ENCODE assay signal across 10 mouse cellular contexts in the genomic region with DNA sequence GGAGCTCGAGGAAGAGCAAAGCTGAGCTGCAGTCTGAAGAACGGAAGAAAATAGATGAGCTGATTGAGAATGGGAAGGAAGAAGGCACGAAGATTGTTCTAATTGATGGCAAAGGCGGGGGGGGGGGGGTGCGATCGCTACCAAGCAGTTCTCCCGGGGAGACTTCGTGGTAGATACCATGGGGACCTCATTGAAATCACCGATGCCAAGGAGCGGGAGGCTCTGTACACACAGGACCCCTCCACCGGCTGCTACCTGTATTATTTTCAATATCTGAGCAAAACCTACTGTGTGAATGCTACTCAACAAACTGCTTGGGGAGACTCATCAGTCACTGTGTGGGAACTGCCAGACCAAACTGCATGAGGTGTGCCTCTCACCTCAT. TPM values are rescaled to one million over a fixed set of nuclear protein-coding genes. Genes with fewer than 3 reads are reported as not detected.
DNase-seq lines count a peak whose midpoint lies in the region; ATAC-seq and TF ChIP-seq lines count a peak whose summit lies in the region.
"Had no signal": no experiment of that assay in that cellular context is flagged by ENCODE, and none has a peak within 500 bp of the region (broad histone marks: within the 10 kb centered on the region; RNA-seq: fewer than 3 reads in every experiment).

No protein-coding gene starts in this region.

- 0 out of 2 replicates have a peak, but pooled peaks cover 13% of the 10 kb centered on the region for H3K4me1 ChIP-seq in heart, postnatal 0 days (ENCODE audit: control insufficient read depth, insufficient read depth)
- no peaks in the 10 kb centered on the region; the same call in 1 of the 2 replicates for H3K4me1 ChIP-seq in heart, adult 2 months (ENCODE audit: control insufficient read depth, insufficient read depth, low read length)
- peaks cover 12% of the 10 kb centered on the region for H3K4me1 ChIP-seq in embryonic facial prominence, embryonic 15.5 days
- peaks cover 5% of the 10 kb centered on the region; the same call in 1 of the 2 replicates for H3K4me1 ChIP-seq in hindbrain, embryonic 12.5 days
- H3K4me1 ChIP-seq in midbrain, embryonic 13.5 days (replicated peaks), result peaks cover 12% of the 10 kb centered on the region

- H3K27me3 ChIP-seq in heart, postnatal 0 days (ENCODE audit: control insufficient read depth, insufficient read depth, low read length), result no peaks in the 10 kb centered on the region
- H3K27me3 ChIP-seq in heart, adult 2 months (ENCODE audit: control insufficient read depth, insufficient read depth, low read length), result no peaks in the 10 kb centered on the region
- H3K27me3 ChIP-seq in embryonic facial prominence, embryonic 15.5 days, result no peaks in the 10 kb centered on the region
- no peaks in the 10 kb centered on the region for H3K27me3 ChIP-seq in hindbrain, embryonic 12.5 days
- H3K27me3 ChIP-seq in midbrain, embryonic 13.5 days, result peaks cover 6% of the 10 kb centered on the region; the same call in 1 of the 2 replicates
- H3K27me3 ChIP-seq: CH12.LX had no signal

- H3K4me2 ChIP-seq in heart, postnatal 0 days (ENCODE audit: low read depth, low read length), result peak overlapping the region; percentile 46
- H3K4me2 ChIP-seq in embryonic facial prominence, embryonic 15.5 days (replicated peaks), result peak overlapping the region; percentile 48
- peak overlapping the region; percentile 50 for H3K4me2 ChIP-seq in hindbrain, embryonic 12.5 days (replicated peaks)
- peak overlapping the region; percentile 55 for H3K4me2 ChIP-seq in midbrain, embryonic 13.5 days (replicated peaks)

- intact Hi-C loops in heart, adult 2 months (cut with DNase I), result loop anchor here (5.0 kb wide), 1 partner anchor 261 kb away; no protein-coding TSS in a partner anchor

- DNase-seq in heart, postnatal 0 days (ENCODE audit: low spot score), result no peak
- DNase-seq in heart, adult 2 months, result no peak
- no peak for DNase-seq in right cerebral cortex, postnatal 14 days
- DNase-seq in layer of hippocampus, adult 9-10 months (ENCODE audit: low spot score), result no peak
- DNase-seq in frontal cortex, postnatal 10 days (ENCODE audit: low spot score in 2 of 2), result no peak
- DNase-seq: thymus, postnatal 25 days had no signal

- 0 out of 2 replicates have a peak overlapping the region, but pooled peaks have one; percentile 32 for H3K9ac ChIP-seq in heart, postnatal 0 days (replicated peaks; ENCODE audit: low read depth, low read length)
- no peak overlapping the region for H3K9ac ChIP-seq in heart, adult 2 months (ENCODE audit: low read depth, low read length)
- H3K9ac ChIP-seq in embryonic facial prominence, embryonic 15.5 days, result no peak overlapping the region
- no peak overlapping the region for H3K9ac ChIP-seq in hindbrain, embryonic 12.5 days
- H3K9ac ChIP-seq in midbrain, embryonic 13.5 days (replicated peaks), result 0 out of 2 replicates have a peak overlapping the region, but pooled peaks have one; percentile 42

- peak overlapping the region; percentile 21; the same call in 1 of the 2 replicates for H3K4me3 ChIP-seq in heart, postnatal 0 days (ENCODE audit: low read depth, low read length)
- H3K4me3 ChIP-seq in heart, adult 2 months, result no peak overlapping the region
- H3K4me3 ChIP-seq in embryonic facial prominence, embryonic 15.5 days (replicated peaks), result peak overlapping the region; percentile 27
- H3K4me3 ChIP-seq in hindbrain, embryonic 12.5 days, result no peak overlapping the region
- 0 out of 2 replicates have a peak overlapping the region, but pooled peaks have one; percentile 31 for H3K4me3 ChIP-seq in midbrain, embryonic 13.5 days (replicated peaks)

- WGBS in heart, postnatal 0 days, result 78% methylated on average over 9 of the region's 11 CpGs
- WGBS in heart, adult 2 months, result 63% methylated on average over 11 of the region's 11 CpGs
- WGBS in embryonic facial prominence, embryonic 15.5 days, result 64% methylated on average over 11 of the region's 11 CpGs
- 72% methylated on average over 9 of the region's 11 CpGs for WGBS in hindbrain, embryonic 12.5 days
- 63% methylated on average over 8 of the region's 11 CpGs for WGBS in midbrain, embryonic 13.5 days

- H3K36me3 ChIP-seq in heart, postnatal 0 days (replicated peaks; ENCODE audit: control insufficient read depth, insufficient read depth, low read length), result no peaks in the 10 kb centered on the region
- no peaks in the 10 kb centered on the region for H3K36me3 ChIP-seq in heart, adult 2 months (ENCODE audit: control insufficient read depth, insufficient read depth, low read length)
- no peaks in the 10 kb centered on the region for H3K36me3 ChIP-seq in embryonic facial prominence, embryonic 15.5 days
- H3K36me3 ChIP-seq in hindbrain, embryonic 12.5 days, result no peaks in the 10 kb centered on the region
- H3K36me3 ChIP-seq in midbrain, embryonic 13.5 days, result no peaks in the 10 kb centered on the region

- H3K9me3 ChIP-seq in heart, postnatal 0 days (replicated peaks; ENCODE audit: control insufficient read depth, low read length), result no peaks in the 10 kb centered on the region
- H3K9me3 ChIP-seq in embryonic facial prominence, embryonic 15.5 days (replicated peaks), result no peaks in the 10 kb centered on the region
- no peaks in the 10 kb centered on the region for H3K9me3 ChIP-seq in hindbrain, embryonic 12.5 days (replicated peaks)
- no peaks in the 10 kb centered on the region for H3K9me3 ChIP-seq in midbrain, embryonic 13.5 days

- no peaks in the 10 kb centered on the region for H3K79me2 ChIP-seq in heart, adult 2 months (replicated peaks; ENCODE audit: control insufficient read depth, insufficient read depth, low read length)

- ATAC-seq in heart, postnatal 0 days (ENCODE audit: insufficient read depth, low read depth), result no peak
- no peak for ATAC-seq in embryonic facial prominence, embryonic 15.5 days (ENCODE audit: insufficient number of reproducible peaks, low FRiP score, low TSS enrichment, low read depth)
- no peak for ATAC-seq in hindbrain, embryonic 12.5 days (ENCODE audit: low FRiP score)
- ATAC-seq in midbrain, embryonic 13.5 days, result no peak

- TF ChIP-seq CTCF in heart, postnatal 0 days (IDR thresholded peaks at IDR 0.05; ENCODE audit: low read depth), result no peak
- no peak for TF ChIP-seq CTCF in heart, adult 2 months (IDR thresholded peaks at IDR 0.05)

- H3K27ac ChIP-seq in heart, postnatal 0 days (ENCODE audit: low read depth), result peak overlapping the region; percentile 32; the same call in 1 of the 2 replicates
- no peak overlapping the region for H3K27ac ChIP-seq in heart, adult 2 months
- 0 out of 2 replicates have a peak overlapping the region, but pooled peaks have one; percentile 71 for H3K27ac ChIP-seq in embryonic facial prominence, embryonic 15.5 days (replicated peaks)
- no peak overlapping the region for H3K27ac ChIP-seq in hindbrain, embryonic 12.5 days
- H3K27ac ChIP-seq in midbrain, embryonic 13.5 days, result 0 out of 2 replicates have a peak overlapping the region, but pooled peaks have one; percentile 36

- no peak for TF ChIP-seq POLR2A in heart, adult 2 months (IDR thresholded peaks at IDR 0.05; ENCODE audit: insufficient read depth, low read depth, low read length)

- no peak for TF ChIP-seq EP300 in heart, postnatal 0 days (IDR thresholded peaks at IDR 0.05; ENCODE audit: low read depth)
- TF ChIP-seq EP300 in heart, adult 2 months (IDR thresholded peaks at IDR 0.05; ENCODE audit: insufficient read depth, low read depth, low read length), result no peak

RNA-seq across cellular contexts. Expression of gene Slfn9, which starts 20.0 kb away (rescaled TPM):
- 3.1 and 7.6 TPM in 2 replicates for total RNA-seq in heart, postnatal 0 days (2014; rRNA removed; ENCODE audit: low replicate concordance)
- 4.9 and 5.2 TPM in 2 replicates for polyA plus RNA-seq in heart, postnatal 0 days (2015; fragmentation: Nextera tagmentation; extraction: Ambion mirVana)
- under 1 TPM; 0.82 to 0.99 TPM for total RNA-seq in heart, adult 2 months (2021)
- polyA plus RNA-seq in heart, adult 2 months (2012; rRNA removed), result 0.20 and 0.53 TPM in 2 replicates
- polyA plus RNA-seq in embryonic facial prominence, embryonic 15.5 days (2015; fragmentation: Nextera tagmentation; extraction: Ambion mirVana), result 14.9 and 15.0 TPM in 2 replicates
- 10.1 and 10.9 TPM in 2 replicates for polyA plus RNA-seq in hindbrain, embryonic 12.5 days (2016; fragmentation: Nextera tagmentation; extraction: Ambion mirVana)
- 3.7 TPM in 2 replicates for polyA plus RNA-seq in midbrain, embryonic 13.5 days (2015; fragmentation: Nextera tagmentation; extraction: Ambion mirVana)

RNA-seq across cellular contexts. Expression of gene Slfn5, which starts 20.4 kb away (rescaled TPM):
- 21.5 and 29.0 TPM in 2 replicates for total RNA-seq in heart, postnatal 0 days (2014; rRNA removed; ENCODE audit: low replicate concordance)
- 15.6 and 18.7 TPM in 2 replicates for polyA plus RNA-seq in heart, postnatal 0 days (2015; fragmentation: Nextera tagmentation; extraction: Ambion mirVana)
- total RNA-seq in heart, adult 2 months (2021), result 10 to 100 TPM; 54.1 to 59.2 TPM
- 17.9 and 41.8 TPM in 2 replicates for polyA plus RNA-seq in heart, adult 2 months (2012; rRNA removed)
- polyA plus RNA-seq in embryonic facial prominence, embryonic 15.5 days (2015; fragmentation: Nextera tagmentation; extraction: Ambion mirVana), result 2.6 and 2.7 TPM in 2 replicates
- 1.1 and 1.3 TPM in 2 replicates for polyA plus RNA-seq in hindbrain, embryonic 12.5 days (2016; fragmentation: Nextera tagmentation; extraction: Ambion mirVana)
- 0.57 and 0.93 TPM in 2 replicates for polyA plus RNA-seq in midbrain, embryonic 13.5 days (2015; fragmentation: Nextera tagmentation; extraction: Ambion mirVana)

RNA-seq across cellular contexts. Expression of gene Slfn8, which starts 49.0 kb away (rescaled TPM):
- 0.61 and 2.5 TPM in 2 replicates for total RNA-seq in heart, postnatal 0 days (2014; rRNA removed; ENCODE audit: low replicate concordance)
- polyA plus RNA-seq in heart, postnatal 0 days (2015; fragmentation: Nextera tagmentation; extraction: Ambion mirVana), result 0.41 and 0.51 TPM in 2 replicates
- under 1 TPM; 0.47 to 0.91 TPM for total RNA-seq in heart, adult 2 months (2021)
- polyA plus RNA-seq in heart, adult 2 months (2012; rRNA removed), result 0.51 and 0.82 TPM in 2 replicates
- 0.76 and 1.0 TPM in 2 replicates for polyA plus RNA-seq in embryonic facial prominence, embryonic 15.5 days (2015; fragmentation: Nextera tagmentation; extraction: Ambion mirVana)
- polyA plus RNA-seq in hindbrain, embryonic 12.5 days (2016; fragmentation: Nextera tagmentation; extraction: Ambion mirVana), result 0.34 and 0.53 TPM in 2 replicates
- 0.06 and 0.31 TPM in 2 replicates for polyA plus RNA-seq in midbrain, embryonic 13.5 days (2015; fragmentation: Nextera tagmentation; extraction: Ambion mirVana)

Comparison
In these comparisons a context has a peak if more than half of its experiments do, and no peak if none do; other contexts are left out.
1. H3K27ac ChIP-seq: peak in heart, postnatal 0 days (single experiment), embryonic facial prominence, embryonic 15.5 days (single experiment) and midbrain, embryonic 13.5 days (single experiment); none in heart, adult 2 months (single experiment) and hindbrain, embryonic 12.5 days (single experiment).
2. H3K4me3 ChIP-seq: peak in heart, postnatal 0 days (single experiment), embryonic facial prominence, embryonic 15.5 days (single experiment) and midbrain, embryonic 13.5 days (single experiment); none in heart, adult 2 months (single experiment) and hindbrain, embryonic 12.5 days (single experiment).
3. H3K9ac ChIP-seq: peak in heart, postnatal 0 days (single experiment) and midbrain, embryonic 13.5 days (single experiment); none in heart, adult 2 months (single experiment), embryonic facial prominence, embryonic 15.5 days (single experiment) and hindbrain, embryonic 12.5 days (single experiment).
4. Peak in every context shown above with its lines, with median percentiles within 50 percentile points of each other: H3K4me2 ChIP-seq.